Mouse (Mus musculus) liver, embryonic 16.5 days (tissue): ENCODE measurements around the gene Tmub1. TPM values are rescaled to one million over a fixed set of nuclear protein-coding genes. Genes with fewer than 3 reads are reported as not detected.

ENCODE experiments used
- ATAC-seq: fragments of 200-750 bp; cut with Nextera tagmentation; 2 replicates; pipeline ENCODE4 v1.8.0; 2017; ENCODE audit warnings: low read depth, mild to moderate bottlenecking, moderate number of reproducible peaks, moderate library complexity
- H3K27ac ChIP-seq: fragments of 300-500 bp; sonication (generic); 2 replicates; pipeline ENCODE4 v1.5.1; 2014; ENCODE audit warnings: mild to moderate bottlenecking, low read length
- H3K27me3 ChIP-seq: fragments of 300-500 bp; sonication (generic); 2 replicates; pipeline ENCODE4 v1.6.1; 2014; ENCODE audit warnings: low read depth, low read length, mixed read lengths; ENCODE audit not compliant: control insufficient read depth, insufficient read depth
- H3K36me3 ChIP-seq: fragments of 300-500 bp; sonication (generic); 2 replicates; pipeline ENCODE4 v1.6.1; 2014; ENCODE audit warnings: mild to moderate bottlenecking; ENCODE audit not compliant: control insufficient read depth, insufficient read depth
- H3K4me1 ChIP-seq: fragments of 300-500 bp; sonication (generic); 2 replicates; pipeline ENCODE4 v1.6.1; 2014; ENCODE audit warnings: low read depth, low read length, mixed read lengths; ENCODE audit not compliant: control insufficient read depth
- H3K4me2 ChIP-seq: fragments of 300-500 bp; sonication (generic); 2 replicates; pipeline ENCODE4 v1.6.1; 2014; ENCODE audit warnings: low read depth, low read length, mixed read lengths
- H3K4me3 ChIP-seq: fragments of 300-500 bp; sonication (generic); 2 replicates; pipeline ENCODE4 v1.5.1; 2014; ENCODE audit warnings: low read depth, mild to moderate bottlenecking, low read length
- H3K9ac ChIP-seq: fragments of 300-500 bp; sonication (generic); 2 replicates; pipeline ENCODE4 v1.6.1; 2014; ENCODE audit warnings: low read depth, low read length
- H3K9me3 ChIP-seq: fragments of 300-500 bp; sonication (generic); replicated peaks from 2 replicates; pipeline ENCODE4 v1.6.1; 2016; ENCODE audit warnings: low read length; ENCODE audit not compliant: control insufficient read depth
- WGBS: fragments of 180-500 bp; shearing (Covaris S2); extraction: QIAGEN DNeasy Blood & Tissue Kit; methylation state at CpG from one replicate; pipeline ENCODE4 v1.1.7; 2014; ENCODE audit not compliant: insufficient replicate concordance; 5-methylcytosine and 5-hydroxymethylcytosine counted together
- polyA plus RNA-seq: library from polyadenylated mRNA; unstranded; fragments of >200 nt; fragmentation: Nextera tagmentation; extraction: Ambion mirVana; gene quantifications from 2 replicates; pipeline ENCODE4 v1.2.1, GENCODE M21; 2015

The Tmub1 gene
- polyA plus RNA-seq, 1 experiment from 2014 or later: 6.1 TPM

GRCm38 (mm10) chr5:24420381-24420780 is 27.3 kb downstream of the Tmub1 start:
- Histone ChIP-seq H3K36me3 (no peaks in the 10 kb centered on the region), H3K9me3 (no peaks in the 10 kb centered on the region), H3K27ac (no peak overlapping the region), H3K4me3 (no peak overlapping the region), H3K27me3 (no peaks in the 10 kb centered on the region), H3K9ac (no peak overlapping the region), H3K4me2 (no peak overlapping the region), H3K4me1 (peaks cover 14% of the 10 kb centered on the region)
- WGBS: 80% methylated on average over 9 of the region's 9 CpGs
- ATAC-seq: no peak

- Histone ChIP-seq H3K27me3 (no peaks in the 10 kb centered on the region), H3K4me3 (no peak overlapping the region), H3K4me1 (peaks cover under 1% of the 10 kb centered on the region), H3K4me2 (no peak overlapping the region), H3K9ac (no peak overlapping the region), H3K27ac (no peak overlapping the region), H3K36me3 (no peaks in the 10 kb centered on the region), H3K9me3 (no peaks in the 10 kb centered on the region)
- ATAC-seq: no peak
- 80% methylated on average over 10 of the region's 10 CpGs for WGBS
Measured at GRCm38 (mm10) chr5:24417587-24417986, 30.1 kb downstream of the Tmub1 start.

GRCm38 (mm10) chr5:24416222-24416736 is 31.4 kb downstream of the Tmub1 start:
- Histone ChIP-seq H3K27ac (no peak overlapping the region), H3K27me3 (no peaks in the 10 kb centered on the region), H3K4me3 (no peak overlapping the region), H3K4me2 (no peak overlapping the region), H3K9ac (no peak overlapping the region), H3K4me1 (no peaks in the 10 kb centered on the region; the same call in 1 of the 2 replicates), H3K9me3 (no peaks in the 10 kb centered on the region), H3K36me3 (no peaks in the 10 kb centered on the region)
- WGBS: 6% methylated on average over 21 of the region's 21 CpGs
- ATAC-seq: peak; percentile 56

GRCm38 (mm10) chr5:24413938-24414337 is 33.7 kb downstream of the Tmub1 start:
- ATAC-seq: no peak
- Histone ChIP-seq H3K36me3 (no peaks in the 10 kb centered on the region), H3K4me1 (no peaks in the 10 kb centered on the region; the same call in 1 of the 2 replicates), H3K9ac (no peak overlapping the region), H3K27ac (no peak overlapping the region), H3K27me3 (no peaks in the 10 kb centered on the region), H3K9me3 (no peaks in the 10 kb centered on the region), H3K4me2 (no peak overlapping the region), H3K4me3 (no peak overlapping the region)
- 75% methylated on average over 13 of the region's 13 CpGs for WGBS

- Histone ChIP-seq H3K9ac (no peak within 1 kb of the TSS), H3K27me3 (no peaks in the 10 kb centered on the region), H3K4me1 (no peaks in the 10 kb centered on the region; the same call in 1 of the 2 replicates), H3K4me3 (no peak within 1 kb of the TSS), H3K9me3 (no peaks in the 10 kb centered on the region), H3K4me2 (no peak within 1 kb of the TSS), H3K36me3 (no peaks in the 10 kb centered on the region), H3K27ac (no peak within 1 kb of the TSS)
- ATAC-seq: no peak
- 28% methylated on average over 11 of the region's 11 CpGs for WGBS
Measured at GRCm38 (mm10) chr5:24413042-24413693, 34.5 kb downstream of the Tmub1 start, which contains the start of gene Asic3. Gene Asic3 (plus strand): TSS chr5:24413392.

GRCm38 (mm10) chr5:24412063-24412462 is 35.6 kb downstream of the Tmub1 start:
- ATAC-seq: no peak
- Histone ChIP-seq H3K4me1 (no peaks in the 10 kb centered on the region; the same call in 1 of the 2 replicates), H3K9ac (no peak overlapping the region), H3K27ac (no peak overlapping the region), H3K9me3 (no peaks in the 10 kb centered on the region), H3K4me2 (no peak overlapping the region), H3K36me3 (no peaks in the 10 kb centered on the region), H3K4me3 (no peak overlapping the region), H3K27me3 (no peaks in the 10 kb centered on the region)
- 74% methylated on average over 2 of the region's 2 CpGs for WGBS

- H3K4me2 ChIP-seq: no peak overlapping the region
- peaks cover 3% of the 10 kb centered on the region; the same call in 1 of the 2 replicates for H3K4me1 ChIP-seq
- no peaks in the 10 kb centered on the region for H3K9me3 ChIP-seq
- 77% methylated on average over 2 of the region's 2 CpGs for WGBS
- no peak for ATAC-seq
- H3K27ac ChIP-seq: no peak overlapping the region
- no peak overlapping the region for H3K4me3 ChIP-seq
- no peaks in the 10 kb centered on the region; the same call in 1 of the 2 replicates for H3K36me3 ChIP-seq
- no peak overlapping the region for H3K9ac ChIP-seq
- no peaks in the 10 kb centered on the region for H3K27me3 ChIP-seq
Measured at GRCm38 (mm10) chr5:24409466-24409865, 38.2 kb downstream of the Tmub1 start.

GRCm38 (mm10) chr5:24408651-24409050 is 39.0 kb downstream of the Tmub1 start:
- 86% methylated on average over 13 of the region's 13 CpGs for WGBS
- H3K9me3 ChIP-seq: no peaks in the 10 kb centered on the region
- no peak for ATAC-seq

GRCm38 (mm10) chr5:24405389-24405876 is 42.2 kb downstream of the Tmub1 start:
- no peak for ATAC-seq

More at GRCm38 (mm10) chr5:24408651-24409050, 39.0 kb downstream of the Tmub1 start:
- no peak overlapping the region for H3K27ac ChIP-seq
- H3K9ac ChIP-seq: no peak overlapping the region
- H3K4me3 ChIP-seq: no peak overlapping the region
- no peaks in the 10 kb centered on the region for H3K27me3 ChIP-seq
- H3K4me1 ChIP-seq: peaks cover 3% of the 10 kb centered on the region; the same call in 1 of the 2 replicates
- no peak overlapping the region for H3K4me2 ChIP-seq
- no peaks in the 10 kb centered on the region; the same call in 1 of the 2 replicates for H3K36me3 ChIP-seq

More at GRCm38 (mm10) chr5:24405389-24405876, 42.2 kb downstream of the Tmub1 start:
- Histone ChIP-seq H3K36me3 (no peaks in the 10 kb centered on the region; the same call in 1 of the 2 replicates), H3K4me1 (peaks cover 3% of the 10 kb centered on the region; the same call in 1 of the 2 replicates), H3K27ac (no peak overlapping the region), H3K27me3 (no peaks in the 10 kb centered on the region), H3K9ac (no peak overlapping the region), H3K4me2 (no peak overlapping the region), H3K9me3 (no peaks in the 10 kb centered on the region), H3K4me3 (no peak overlapping the region)
- WGBS: 60% methylated on average over 3 of the region's 3 CpGs
